8 mouse cellular contexts compared by ENCODE assay signal in genomic region chr1:175041167-175041817, GRCm38 (mm10).
DNase-seq lines count a peak whose midpoint lies in the region; ATAC-seq lines count a peak whose summit lies in the region.

No protein-coding gene starts in this region.

- no peak overlapping the region for H3K4me2 ChIP-seq in neural tube, embryonic 11.5 days (ENCODE audit: low read depth)
- H3K4me2 ChIP-seq in embryonic facial prominence, embryonic 15.5 days (replicated peaks) = no peak overlapping the region
- no peak overlapping the region for H3K4me2 ChIP-seq in intestine, embryonic 16.5 days (ENCODE audit: low read depth, low read length)
- no peak overlapping the region for H3K4me2 ChIP-seq in midbrain, embryonic 15.5 days

- no peaks in the 10 kb centered on the region for H3K4me1 ChIP-seq in neural tube, embryonic 11.5 days (ENCODE audit: control insufficient read depth, insufficient read depth, low read length)
- no peaks in the 10 kb centered on the region for H3K4me1 ChIP-seq in embryonic facial prominence, embryonic 15.5 days
- no peaks in the 10 kb centered on the region for H3K4me1 ChIP-seq in intestine, embryonic 16.5 days (ENCODE audit: control insufficient read depth, insufficient read depth, low read length)
- H3K4me1 ChIP-seq in midbrain, embryonic 15.5 days = no peaks in the 10 kb centered on the region

- 68% methylated on average over 4 of the region's 4 CpGs for WGBS in neural tube, embryonic 11.5 days
- 53% methylated on average over 4 of the region's 4 CpGs for WGBS in embryonic facial prominence, embryonic 15.5 days
- WGBS in intestine, embryonic 16.5 days = 41% methylated on average over 4 of the region's 4 CpGs
- 65% methylated on average over 4 of the region's 4 CpGs for WGBS in midbrain, embryonic 15.5 days

- H3K9me3 ChIP-seq in neural tube, embryonic 11.5 days (ENCODE audit: control insufficient read depth, low read length) = no peaks in the 10 kb centered on the region
- H3K9me3 ChIP-seq in embryonic facial prominence, embryonic 15.5 days (replicated peaks) = no peaks in the 10 kb centered on the region
- H3K9me3 ChIP-seq in intestine, embryonic 16.5 days (ENCODE audit: control insufficient read depth, low read length) = no peaks in the 10 kb centered on the region
- no peaks in the 10 kb centered on the region for H3K9me3 ChIP-seq in midbrain, embryonic 15.5 days

- H3K9ac ChIP-seq in neural tube, embryonic 11.5 days (ENCODE audit: low read length) = no peak overlapping the region
- no peak overlapping the region for H3K9ac ChIP-seq in embryonic facial prominence, embryonic 15.5 days
- no peak overlapping the region for H3K9ac ChIP-seq in intestine, embryonic 16.5 days (ENCODE audit: low read depth, low read length)
- no peak overlapping the region for H3K9ac ChIP-seq in midbrain, embryonic 15.5 days

- peak; percentile 39 for DNase-seq in neural tube, embryonic 11.5 days (ENCODE audit: low spot score)
- no peak for DNase-seq in neural tube, embryonic 10.5 days (ENCODE audit: extremely low spot score, low spot score)
- DNase-seq in adrenal gland, postnatal 25 days = peak; percentile 15
- peak; percentile 61 for DNase-seq in left cerebral cortex, postnatal 4 days
- DNase-seq in thymus, adult 18-20 months = no peak

- intact Hi-C loops in left cerebral cortex, postnatal 4 days (cut with DNase I) = loop anchor here (5.0 kb wide), 1 partner anchor 561 kb away; no protein-coding TSS in a partner anchor

- ATAC-seq in neural tube, embryonic 11.5 days (ENCODE audit: insufficient read depth, low FRiP score, low TSS enrichment) = peak; percentile 58; the same call in 1 of the 2 replicates
- 0 out of 2 replicates have a peak, but pooled peaks have one; percentile 29 for ATAC-seq in embryonic facial prominence, embryonic 15.5 days (ENCODE audit: insufficient number of reproducible peaks, low FRiP score, low TSS enrichment, low read depth)
- ATAC-seq in intestine, embryonic 16.5 days = peak; percentile 70
- peak; percentile 93 for ATAC-seq in midbrain, embryonic 15.5 days (replicated peaks)

- H3K4me3 ChIP-seq in neural tube, embryonic 11.5 days (ENCODE audit: low read depth, low read length) = no peak overlapping the region
- H3K4me3 ChIP-seq in embryonic facial prominence, embryonic 15.5 days (replicated peaks) = no peak overlapping the region
- H3K4me3 ChIP-seq in intestine, embryonic 16.5 days (ENCODE audit: low read length) = no peak overlapping the region
- no peak overlapping the region for H3K4me3 ChIP-seq in midbrain, embryonic 15.5 days

- H3K27me3 ChIP-seq in neural tube, embryonic 11.5 days (ENCODE audit: control insufficient read depth, insufficient read depth, low read length) = no peaks in the 10 kb centered on the region
- H3K27me3 ChIP-seq in embryonic facial prominence, embryonic 15.5 days = no peaks in the 10 kb centered on the region
- no peaks in the 10 kb centered on the region for H3K27me3 ChIP-seq in intestine, embryonic 16.5 days (replicated peaks; ENCODE audit: control insufficient read depth, insufficient read depth, low read length)
- no peaks in the 10 kb centered on the region for H3K27me3 ChIP-seq in midbrain, embryonic 15.5 days (replicated peaks)

- no peaks in the 10 kb centered on the region for H3K36me3 ChIP-seq in neural tube, embryonic 11.5 days (ENCODE audit: control insufficient read depth, insufficient read depth, low read length)
- no peaks in the 10 kb centered on the region for H3K36me3 ChIP-seq in embryonic facial prominence, embryonic 15.5 days
- no peaks in the 10 kb centered on the region for H3K36me3 ChIP-seq in intestine, embryonic 16.5 days (ENCODE audit: control insufficient read depth, insufficient read depth, low read length)
- H3K36me3 ChIP-seq in midbrain, embryonic 15.5 days (replicated peaks) = no peaks in the 10 kb centered on the region

- H3K27ac ChIP-seq in neural tube, embryonic 11.5 days (ENCODE audit: low read depth, low read length) = no peak overlapping the region
- H3K27ac ChIP-seq in embryonic facial prominence, embryonic 15.5 days (replicated peaks) = no peak overlapping the region
- no peak overlapping the region for H3K27ac ChIP-seq in intestine, embryonic 16.5 days (ENCODE audit: low read length)
- H3K27ac ChIP-seq in midbrain, embryonic 15.5 days = no peak overlapping the region

Comparison
In these comparisons a context has a peak if more than half of its experiments do, and no peak if none do; other contexts are left out.
1. DNase-seq: peak in neural tube, embryonic 11.5 days (single experiment), adrenal gland, postnatal 25 days (single experiment) and left cerebral cortex, postnatal 4 days (single experiment); none in neural tube, embryonic 10.5 days (single experiment) and thymus, adult 18-20 months (0 of 2).
2. ATAC-seq: peak in every context shown above with its lines; median percentile 93 in midbrain, embryonic 15.5 days; 70 in intestine, embryonic 16.5 days; 58 in neural tube, embryonic 11.5 days; 29 in embryonic facial prominence, embryonic 15.5 days.